ENCODE assay signal across 9 mouse cellular contexts in genomic region chr4:142674641-142675465, GRCm38 (mm10).
DNase-seq lines count a peak whose midpoint lies in the region; ATAC-seq and TF ChIP-seq lines count a peak whose summit lies in the region.
"Had no signal": no experiment of that assay in that cellular context is flagged by ENCODE, and none has a peak within 500 bp of the region (broad histone marks: within the 10 kb centered on the region; RNA-seq: fewer than 3 reads in every experiment).

No protein-coding gene starts in this region.

- no peak overlapping the region for H3K4me2 ChIP-seq in intestine, embryonic 14.5 days (ENCODE audit: low read length)
- no peak overlapping the region for H3K4me2 ChIP-seq in intestine, postnatal 0 days (replicated peaks; ENCODE audit: low read depth)
- no peak overlapping the region for H3K4me2 ChIP-seq in embryonic facial prominence, embryonic 11.5 days (ENCODE audit: low read depth, low read length)
- 0 out of 2 replicates have a peak overlapping the region, but pooled peaks have one; percentile 0 for H3K4me2 ChIP-seq in limb, embryonic 14.5 days (replicated peaks; ENCODE audit: low read depth, low read length, severe bottlenecking)

- no peak for ATAC-seq in intestine, embryonic 14.5 days (replicated peaks; ENCODE audit: low FRiP score, low TSS enrichment, low read depth)
- no peak for ATAC-seq in intestine, postnatal 0 days
- ATAC-seq in cerebellum, adult (ENCODE audit: insufficient number of reproducible peaks, low FRiP score, low TSS enrichment) = peak; percentile 52; the same call in 1 of the 2 replicates
- ATAC-seq in embryonic facial prominence, embryonic 11.5 days (replicated peaks; ENCODE audit: insufficient number of reproducible peaks, low FRiP score, low TSS enrichment, low read depth) = peak; percentile 58; the same call in 1 of the 2 replicates
- peak; percentile 87 for ATAC-seq in limb, embryonic 14.5 days (ENCODE audit: low FRiP score, low read depth)

- H3K9me3 ChIP-seq in intestine, embryonic 14.5 days (ENCODE audit: control insufficient read depth, low read length) = no peaks in the 10 kb centered on the region
- H3K9me3 ChIP-seq in intestine, postnatal 0 days (ENCODE audit: control insufficient read depth) = no peaks in the 10 kb centered on the region
- no peaks in the 10 kb centered on the region for H3K9me3 ChIP-seq in embryonic facial prominence, embryonic 11.5 days (replicated peaks; ENCODE audit: control insufficient read depth, low read length)
- H3K9me3 ChIP-seq in limb, embryonic 14.5 days (ENCODE audit: control insufficient read depth, low read length) = no peaks in the 10 kb centered on the region

- H3K36me3 ChIP-seq in intestine, embryonic 14.5 days (ENCODE audit: control insufficient read depth, insufficient read depth, low read length) = no peaks in the 10 kb centered on the region
- no peaks in the 10 kb centered on the region for H3K36me3 ChIP-seq in intestine, postnatal 0 days (ENCODE audit: control insufficient read depth, insufficient read depth)
- no peaks in the 10 kb centered on the region for H3K36me3 ChIP-seq in embryonic facial prominence, embryonic 11.5 days (replicated peaks; ENCODE audit: control insufficient read depth, insufficient read depth, low read depth, low read length)
- H3K36me3 ChIP-seq in limb, embryonic 14.5 days (ENCODE audit: control insufficient read depth, insufficient read depth, low read length) = no peaks in the 10 kb centered on the region

- no peak overlapping the region for H3K4me3 ChIP-seq in intestine, embryonic 14.5 days (ENCODE audit: low read depth, low read length)
- no peak overlapping the region for H3K4me3 ChIP-seq in intestine, postnatal 0 days (ENCODE audit: low read depth, low read length)
- H3K4me3 ChIP-seq in embryonic facial prominence, embryonic 11.5 days (ENCODE audit: low read depth, low read length) = no peak overlapping the region
- no peak overlapping the region for H3K4me3 ChIP-seq in limb, embryonic 14.5 days (replicated peaks; ENCODE audit: low read length)

- H3K4me1 ChIP-seq in intestine, embryonic 14.5 days (replicated peaks; ENCODE audit: control insufficient read depth, insufficient read depth, low read length) = peaks cover 11% of the 10 kb centered on the region
- H3K4me1 ChIP-seq in intestine, postnatal 0 days (replicated peaks; ENCODE audit: control insufficient read depth, insufficient read depth, low read length) = no peaks in the 10 kb centered on the region
- H3K4me1 ChIP-seq in embryonic facial prominence, embryonic 11.5 days (ENCODE audit: control insufficient read depth, insufficient read depth, low read length) = no peaks in the 10 kb centered on the region; the same call in 1 of the 2 replicates
- H3K4me1 ChIP-seq in limb, embryonic 14.5 days (ENCODE audit: control insufficient read depth, insufficient read depth, low read length) = peaks cover 6% of the 10 kb centered on the region

- H3K9ac ChIP-seq in intestine, embryonic 14.5 days (ENCODE audit: low read length) = no peak overlapping the region
- no peak overlapping the region for H3K9ac ChIP-seq in intestine, postnatal 0 days (ENCODE audit: low read depth, low read length)
- H3K9ac ChIP-seq in embryonic facial prominence, embryonic 11.5 days (replicated peaks; ENCODE audit: low read length) = no peak overlapping the region
- no peak overlapping the region for H3K9ac ChIP-seq in limb, embryonic 14.5 days (ENCODE audit: low read depth, low read length, severe bottlenecking)

- peak; percentile 57 for DNase-seq in intestine, embryonic 14.5 days (ENCODE audit: low spot score)
- DNase-seq in embryonic facial prominence, embryonic 11.5 days (ENCODE audit: low spot score) = peak; percentile 90
- DNase-seq in limb, embryonic 14.5 days (ENCODE audit: low spot score) = peak; percentile 85
- no peak for DNase-seq in thymus, adult 18-20 months
- no peak for DNase-seq in layer of hippocampus, adult 8-10 months (ENCODE audit: low spot score in 2 of 2)
- no peak for DNase-seq in urinary bladder, postnatal 4 days (ENCODE audit: low spot score in 2 of 2)
- DNase-seq: thymus, postnatal 25 days had no signal

- TF ChIP-seq CTCF in intestine, postnatal 0 days (IDR thresholded peaks at IDR 0.05; ENCODE audit: low read depth) = no peak

- no peak for TF ChIP-seq POLR2A in limb, embryonic 14.5 days (IDR thresholded peaks at IDR 0.05; ENCODE audit: borderline replicate concordance, extremely low read depth, insufficient read depth, insufficient read length)

- no peak overlapping the region for H3K27ac ChIP-seq in intestine, embryonic 14.5 days (ENCODE audit: low read depth)
- H3K27ac ChIP-seq in intestine, postnatal 0 days (ENCODE audit: low read depth, low read length) = no peak overlapping the region
- peak overlapping the region; percentile 52 for H3K27ac ChIP-seq in embryonic facial prominence, embryonic 11.5 days (replicated peaks; ENCODE audit: low read depth, low read length)
- H3K27ac ChIP-seq in limb, embryonic 14.5 days (replicated peaks; ENCODE audit: low read depth, low read length) = peak overlapping the region; percentile 49; the same call in 1 of the 2 replicates

- 58% methylated on average over 22 of the region's 22 CpGs for WGBS in intestine, embryonic 14.5 days
- 60% methylated on average over 22 of the region's 22 CpGs for WGBS in intestine, postnatal 0 days
- WGBS in embryonic facial prominence, embryonic 11.5 days = 40% methylated on average over 22 of the region's 22 CpGs
- 20% methylated on average over 22 of the region's 22 CpGs for WGBS in limb, embryonic 14.5 days

- H3K27me3 ChIP-seq in intestine, embryonic 14.5 days (replicated peaks; ENCODE audit: control insufficient read depth, insufficient read depth, low read length) = no peaks in the 10 kb centered on the region
- H3K27me3 ChIP-seq in intestine, postnatal 0 days (replicated peaks; ENCODE audit: control insufficient read depth, insufficient read depth, low read length) = no peaks in the 10 kb centered on the region
- no peaks in the 10 kb centered on the region for H3K27me3 ChIP-seq in embryonic facial prominence, embryonic 11.5 days (ENCODE audit: control insufficient read depth, insufficient read depth, low read length)
- H3K27me3 ChIP-seq in limb, embryonic 14.5 days (ENCODE audit: control insufficient read depth, insufficient read depth, low read length) = no peaks in the 10 kb centered on the region

Comparison
In these comparisons a context has a peak if more than half of its experiments do, and no peak if none do; other contexts are left out.
1. ATAC-seq: peak in cerebellum, adult (single experiment), embryonic facial prominence, embryonic 11.5 days (single experiment) and limb, embryonic 14.5 days (single experiment); none in intestine, embryonic 14.5 days (single experiment) and intestine, postnatal 0 days (single experiment).
2. DNase-seq: peak in intestine, embryonic 14.5 days (single experiment), embryonic facial prominence, embryonic 11.5 days (single experiment) and limb, embryonic 14.5 days (single experiment); none in thymus, adult 18-20 months (0 of 2), layer of hippocampus, adult 8-10 months (0 of 2) and urinary bladder, postnatal 4 days (0 of 2).
3. H3K27ac ChIP-seq: peak in embryonic facial prominence, embryonic 11.5 days (single experiment) and limb, embryonic 14.5 days (single experiment); none in intestine, embryonic 14.5 days (single experiment) and intestine, postnatal 0 days (single experiment).